Mouse (Mus musculus): ENCODE results near the gene Gm3739. TPM values are rescaled to one million over a fixed set of nuclear protein-coding genes. Genes with fewer than 3 reads are reported as not detected.

The Gm3739 gene
- polyA plus RNA-seq (2012; rRNA removed): 0.09 TPM in 1 of 2 replicates, not detected in the other

GRCm38 (mm10) chr14:7314661-7315060 is at the start of gene Gm3739:
TSS of gene Gm3739 (minus strand) at chr14:7315049.

GRCm38 (mm10) chr14:7332295-7332694 is 17.4 kb upstream of the Gm3739 start, which contains the start of gene Gm5797:
TSS of gene Gm5797 (minus strand) at chr14:7332395.

GRCm38 (mm10) chr14:7264614-7265013 is 50.2 kb downstream of the Gm3739 start, which contains the start of gene Gm3727:
TSS of gene Gm3727 (minus strand) at chr14:7264714.

Other genes starting within 250 kb of the Gm3739 start
- gene Gm3696, start 214.4 kb downstream of the Gm3739 start, polyA plus RNA-seq (2012; rRNA removed): 0.12 TPM in 1 of 2 replicates, not detected in the other
- gene Gm6676, start 189.6 kb downstream of the Gm3739 start, polyA plus RNA-seq (2012; rRNA removed): not detected in 2 replicates
- not detected in 2 replicates for gene Gm3512, start 140.5 kb downstream of the Gm3739 start, polyA plus RNA-seq (2012; rRNA removed)
- gene Gm16434, start 120.5 kb downstream of the Gm3739 start, polyA plus RNA-seq (2012; rRNA removed): not detected in 2 replicates
- gene Gm3727, start 50.3 kb downstream of the Gm3739 start, polyA plus RNA-seq (2012; rRNA removed): not detected in 2 replicates
- gene Gm5797, start 17.3 kb upstream of the Gm3739 start, polyA plus RNA-seq (2012; rRNA removed): not detected in 2 replicates
- not detected in 2 replicates for gene Gm8374, start 50.1 kb upstream of the Gm3739 start, polyA plus RNA-seq (2012; rRNA removed)
- not detected in 2 replicates for gene Gm3755, start 135.9 kb upstream of the Gm3739 start, polyA plus RNA-seq (2012; rRNA removed)
- not detected in 2 replicates for gene Gm3752, start 168.7 kb upstream of the Gm3739 start, polyA plus RNA-seq (2012; rRNA removed)